Mouse (Mus musculus) mouse trophoblast stem cell (cell line): ENCODE data around the gene Hoxb7.

Experiments used
- in situ Hi-C, 2 experiments: fragments of 300-500 bp; cut with MseI, MboI; formaldehyde crosslinking; loops; 2 replicates in 1 of 2; 3 replicates in 1 of 2; pipeline ENCODE4 v1.15.1; 2025

Gene Hoxb7

DNA sequence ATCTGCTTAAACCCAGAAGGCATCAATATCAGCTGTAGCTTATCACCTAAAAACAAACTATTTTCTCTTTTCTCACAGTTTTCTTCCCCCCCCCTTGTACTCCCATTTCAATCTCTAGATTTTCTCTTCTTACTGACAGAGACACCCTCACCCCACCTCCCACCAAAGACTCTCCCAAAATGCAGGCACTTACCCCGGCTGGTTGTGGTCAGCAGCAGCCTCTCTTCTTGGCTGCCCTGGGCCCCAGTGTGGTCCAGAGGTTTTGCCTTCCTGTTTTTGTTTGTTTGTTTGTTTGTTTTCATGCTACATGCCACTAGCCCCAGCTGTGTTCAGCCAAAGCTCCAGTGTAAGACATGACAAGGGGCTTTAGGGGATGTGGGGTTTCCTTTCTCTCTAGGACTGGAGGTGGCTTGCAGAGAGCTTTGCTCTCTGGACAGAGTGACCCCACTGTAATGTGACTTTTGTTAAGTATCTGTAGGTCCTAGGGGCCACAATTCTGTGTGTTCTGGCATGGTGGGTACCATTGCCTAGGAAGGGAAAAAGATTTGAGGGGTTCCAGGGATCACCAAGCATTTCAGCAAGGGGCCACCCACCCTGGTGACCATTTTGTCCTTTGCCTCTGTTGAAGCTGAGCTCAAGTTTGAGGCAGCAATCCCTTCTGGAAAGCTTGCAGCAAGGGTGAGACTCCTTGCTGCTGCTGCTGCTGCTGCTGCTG, 18.2 kb upstream of the Hoxb7 start:
- in situ Hi-C loops: no loop called here

DNA sequence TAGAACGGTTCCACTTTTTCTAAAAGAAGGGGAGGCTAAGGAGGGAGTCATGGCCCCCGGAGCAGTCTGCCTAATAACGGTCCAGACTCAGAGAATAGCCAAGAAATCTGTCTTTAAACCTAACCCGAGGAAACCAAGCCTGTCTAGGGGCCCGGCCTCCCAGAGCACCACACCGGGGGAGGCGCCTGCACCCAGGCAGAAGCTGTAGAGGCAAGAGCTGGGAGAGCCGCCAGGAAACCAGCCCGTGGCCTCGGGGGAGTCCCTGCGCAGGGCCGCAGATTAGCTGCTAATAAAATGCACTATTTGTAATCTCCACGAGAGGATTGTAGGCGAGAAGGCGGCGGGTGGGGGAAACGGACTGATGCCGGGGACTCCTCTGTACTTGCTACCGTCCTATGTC, 16.6 kb upstream of the Hoxb7 start:
- in situ Hi-C loops: no loop called here

DNA sequence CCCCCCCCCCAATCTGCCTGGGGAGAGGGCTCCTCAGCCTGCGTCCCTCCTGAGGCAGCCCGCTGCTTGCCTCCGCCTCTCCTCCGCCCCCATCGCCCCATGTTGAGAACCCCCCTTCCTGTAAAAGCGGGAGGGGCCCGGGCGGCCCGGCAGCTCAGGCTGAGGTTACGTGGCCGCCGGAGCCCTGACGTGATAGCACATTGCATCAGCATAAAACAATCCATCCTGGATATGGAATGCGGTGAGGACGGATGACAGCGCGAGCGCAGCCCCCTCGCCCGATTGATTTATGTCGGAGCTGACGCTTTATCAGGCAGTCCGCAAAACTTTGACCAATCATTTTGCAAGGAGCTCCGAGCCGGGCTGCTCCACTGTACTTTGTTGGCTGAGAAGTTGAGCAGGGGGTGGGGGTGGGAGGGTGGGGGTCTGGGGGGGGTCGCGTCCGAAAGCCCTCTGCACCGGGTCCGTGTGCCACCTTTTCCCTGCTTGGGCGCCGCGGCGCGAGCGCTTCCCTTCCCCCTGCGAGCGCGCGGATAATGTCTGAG, 15.4 kb upstream of the Hoxb7 start, which contains the start of gene Hoxb9:
TSS of gene Hoxb9 (plus strand) at position 462 of the 545 bp plus-strand sequence.
- in situ Hi-C loops: no loop called here

DNA sequence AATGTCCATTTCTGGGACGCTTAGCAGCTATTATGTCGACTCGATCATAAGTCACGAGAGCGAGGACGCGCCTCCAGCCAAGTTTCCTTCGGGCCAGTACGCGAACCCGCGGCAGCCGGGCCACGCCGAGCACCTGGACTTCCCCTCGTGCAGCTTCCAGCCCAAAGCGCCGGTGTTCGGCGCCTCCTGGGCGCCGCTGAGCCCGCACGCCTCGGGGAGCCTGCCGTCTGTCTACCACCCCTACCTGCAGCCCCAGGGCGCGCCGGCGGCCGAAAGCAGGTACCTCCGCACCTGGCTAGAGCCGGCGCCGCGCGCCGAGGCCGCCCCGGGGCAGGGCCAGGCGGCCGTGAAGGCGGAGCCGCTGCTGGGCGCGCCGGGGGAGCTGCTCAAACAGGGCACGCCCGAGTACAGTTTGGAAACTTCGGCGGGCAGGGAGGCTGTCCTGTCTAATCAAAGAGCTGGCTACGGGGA, 14.8 kb upstream of the Hoxb7 start:
- in situ Hi-C loops: no loop called here

DNA sequence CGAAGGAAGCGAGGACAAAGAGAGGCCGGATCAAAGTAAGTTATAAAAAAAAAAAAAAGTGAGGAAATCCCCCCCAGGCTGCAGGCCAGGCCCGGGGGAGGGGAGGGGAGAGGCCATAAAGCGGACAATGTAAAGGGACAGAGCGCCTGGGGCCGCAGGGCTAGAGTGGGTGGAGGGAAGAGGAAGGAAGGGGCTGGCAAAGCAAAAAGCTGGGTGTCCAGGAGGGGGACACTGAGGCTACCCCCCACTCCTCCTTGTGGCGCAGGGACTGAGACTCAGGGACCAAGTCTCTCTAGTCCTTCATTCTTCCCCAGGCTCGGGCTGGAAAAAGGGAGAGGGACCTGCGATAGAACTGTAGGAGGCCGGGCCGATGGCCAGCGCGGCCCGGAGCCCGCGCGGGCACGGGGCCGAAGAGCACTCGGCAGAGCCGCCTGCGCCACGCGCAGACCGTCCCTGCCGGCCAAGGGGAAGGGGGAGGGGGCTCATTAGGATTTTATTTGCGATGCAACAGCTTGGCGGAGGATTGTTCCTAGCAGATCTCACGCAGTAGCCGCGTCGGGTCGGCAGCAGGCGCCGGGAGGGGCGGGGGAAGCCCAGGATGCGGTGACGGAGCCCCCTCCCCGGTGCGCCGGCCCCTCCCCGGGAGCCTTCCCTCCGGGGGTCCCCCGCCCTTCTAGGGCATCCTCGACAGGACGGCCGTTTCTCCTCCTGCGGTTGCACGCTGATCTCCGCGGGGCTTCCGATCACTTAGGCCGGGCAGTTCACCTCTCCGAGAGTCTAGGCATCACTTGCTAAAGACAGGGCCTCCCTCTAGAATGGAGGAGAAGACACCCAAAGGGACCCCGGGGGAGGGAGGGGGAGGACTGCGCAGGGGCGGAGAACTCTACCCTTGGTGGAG, 14.2 kb upstream of the Hoxb7 start:
- in situ Hi-C loops: no loop called here

DNA sequence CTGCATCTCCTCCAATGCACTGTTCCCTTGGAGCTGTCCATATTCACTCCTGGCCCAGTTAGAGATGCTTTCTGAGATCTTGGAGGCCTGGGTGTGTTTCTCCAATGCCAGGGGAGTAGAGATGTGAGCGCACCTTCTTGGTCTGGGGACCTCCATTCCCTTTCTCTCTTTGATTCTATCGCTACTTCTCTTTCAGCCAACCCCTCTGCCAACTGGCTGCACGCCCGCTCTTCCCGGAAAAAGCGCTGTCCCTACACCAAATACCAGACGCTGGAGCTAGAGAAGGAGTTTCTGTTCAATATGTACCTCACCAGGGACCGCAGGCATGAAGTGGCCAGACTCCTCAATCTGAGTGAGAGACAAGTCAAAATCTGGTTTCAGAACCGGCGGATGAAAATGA, 12.0 kb upstream of the Hoxb7 start:
- in situ Hi-C loops: no loop called here

DNA sequence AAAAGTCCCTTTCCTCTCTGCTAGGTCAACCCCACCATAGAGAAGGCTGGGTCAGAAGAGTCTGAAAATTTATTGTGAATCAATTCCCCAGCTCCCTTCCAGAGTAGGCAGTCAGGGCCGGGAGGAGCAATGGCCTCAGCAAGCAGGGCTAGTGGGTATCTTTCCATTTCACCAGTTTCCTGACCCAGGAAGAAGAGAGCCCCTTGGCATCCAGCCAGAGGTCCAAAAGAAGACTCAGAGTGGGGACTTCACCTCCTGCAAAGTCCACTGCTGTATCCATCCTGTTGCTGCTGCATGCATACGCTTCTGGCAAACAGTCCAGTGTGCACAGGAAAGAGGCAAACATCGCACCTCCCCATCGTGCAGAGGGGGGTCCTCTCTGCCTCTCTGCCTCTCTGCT, 10.5 kb upstream of the Hoxb7 start:
- in situ Hi-C loops: no loop called here

DNA sequence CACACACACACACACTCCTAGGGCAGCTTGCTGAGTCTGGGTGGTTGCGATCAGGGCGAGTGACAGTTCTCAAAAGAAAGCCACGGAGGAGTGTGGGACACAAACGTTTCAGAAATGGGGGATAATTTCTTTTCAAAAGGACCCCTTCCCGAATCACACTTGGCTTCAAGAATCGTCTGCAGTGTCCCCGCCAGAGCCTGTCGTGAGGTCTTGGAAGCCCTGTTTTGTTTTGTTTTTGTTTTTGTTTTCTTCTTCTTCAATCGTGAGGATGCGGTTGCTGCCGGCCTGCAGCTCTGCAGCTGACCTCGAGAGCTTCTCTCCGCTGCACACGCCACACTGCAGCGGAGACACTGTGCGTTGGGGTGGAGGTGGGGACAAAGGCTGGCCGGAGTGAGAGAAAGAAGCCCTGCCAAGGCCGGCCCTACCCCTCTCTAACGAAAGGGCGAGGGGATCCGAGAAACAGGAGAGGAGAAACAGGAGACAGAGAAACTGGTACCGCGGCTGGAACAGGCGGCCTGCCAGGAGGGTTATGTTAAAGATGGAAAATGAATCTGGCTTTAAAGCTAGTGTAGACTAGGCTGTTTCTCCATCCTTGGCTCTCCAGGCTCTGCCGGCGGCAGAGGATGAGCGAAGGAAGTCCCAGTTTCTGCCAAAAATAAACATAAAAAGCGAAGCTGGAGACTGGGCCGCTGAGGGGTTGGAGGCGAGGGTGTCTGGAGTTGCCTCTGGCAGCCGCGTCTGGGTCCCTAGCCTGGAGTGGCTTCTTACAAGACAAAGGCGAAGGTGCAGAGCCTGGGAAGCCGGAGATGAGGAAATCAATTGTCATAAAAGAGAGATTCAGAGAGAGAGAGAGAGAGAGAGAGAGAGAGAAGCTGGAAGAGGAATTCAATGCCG, 9.0 kb upstream of the Hoxb7 start:
- in situ Hi-C loops: no loop called here

DNA sequence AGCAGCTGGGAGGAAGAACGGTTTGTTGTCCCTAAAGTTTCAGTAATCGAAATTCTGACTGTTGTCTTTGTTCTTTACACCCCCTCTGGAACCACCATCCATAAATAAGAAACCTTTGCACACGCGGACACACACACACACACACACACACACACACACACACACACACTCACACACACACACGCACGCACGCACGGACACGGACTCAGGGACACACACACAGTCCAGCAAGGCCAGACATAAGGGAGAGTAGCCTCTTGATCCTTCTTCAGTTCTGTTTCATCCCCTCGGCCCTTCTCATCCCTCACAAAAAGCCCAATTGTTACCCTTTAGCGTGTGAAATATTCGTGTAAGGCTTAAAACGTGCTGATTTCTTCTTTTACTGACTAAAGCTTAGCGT, 8.1 kb upstream of the Hoxb7 start:
- in situ Hi-C loops: no loop called here

DNA sequence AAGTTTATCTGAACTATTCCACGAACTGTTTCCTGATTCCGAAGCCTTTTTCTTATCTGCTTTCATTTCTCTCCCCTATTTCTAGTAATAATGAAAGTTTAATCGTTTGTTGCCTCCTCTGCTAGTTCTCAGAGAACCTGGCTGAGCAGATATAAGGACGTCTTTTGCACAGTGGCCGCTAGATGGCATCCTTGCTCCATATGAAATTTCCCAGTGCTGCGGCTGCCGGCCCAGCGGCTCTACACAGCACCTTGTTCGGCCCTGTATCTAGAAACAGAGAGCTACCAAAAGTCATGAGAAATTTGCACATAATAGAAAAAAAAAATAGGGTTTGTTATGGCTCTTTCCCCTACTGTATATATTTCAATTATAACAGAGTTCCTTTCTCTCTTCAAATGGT, 7.7 kb upstream of the Hoxb7 start:
- in situ Hi-C loops: no loop called here

DNA sequence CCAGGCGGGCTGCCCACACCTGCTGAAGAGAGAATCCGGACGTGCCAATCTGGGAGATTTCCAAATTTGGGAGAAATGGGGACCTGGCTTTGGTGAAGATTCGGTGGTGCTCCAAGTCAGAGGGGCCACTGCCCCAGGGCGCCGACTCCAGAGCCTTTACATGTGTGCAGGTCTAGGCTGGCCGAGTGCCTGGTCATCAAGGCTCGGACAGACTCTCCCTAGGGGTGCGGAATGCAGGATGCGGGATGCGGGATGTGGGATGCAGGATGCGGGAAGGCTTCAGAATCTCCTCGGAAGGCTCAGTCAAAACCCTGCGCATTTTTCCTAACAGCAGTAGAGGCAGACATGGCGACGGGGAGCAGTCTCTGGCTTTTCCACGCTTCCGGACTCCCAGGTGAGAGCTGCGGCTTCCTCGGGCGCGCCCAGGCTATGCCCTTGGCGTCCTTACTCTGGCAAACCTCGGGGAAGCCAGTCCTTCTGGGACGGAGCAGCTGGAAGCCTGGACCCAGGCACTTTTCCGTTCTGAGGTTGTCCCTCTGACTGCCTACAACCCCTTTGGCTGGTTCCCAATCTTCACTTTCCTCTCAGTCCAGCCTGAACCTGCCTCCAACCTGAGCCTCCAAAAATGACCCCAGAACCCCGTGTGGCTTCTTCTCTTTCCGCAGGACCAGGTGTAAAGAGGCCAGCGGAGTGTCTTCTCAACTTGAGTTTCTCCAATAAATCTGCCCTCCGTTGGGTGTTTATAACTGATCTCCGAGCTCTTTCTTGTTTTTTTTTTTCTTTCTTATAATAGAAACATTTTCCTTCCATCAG, 6.8 kb upstream of the Hoxb7 start:
- in situ Hi-C loops: no loop called here

DNA sequence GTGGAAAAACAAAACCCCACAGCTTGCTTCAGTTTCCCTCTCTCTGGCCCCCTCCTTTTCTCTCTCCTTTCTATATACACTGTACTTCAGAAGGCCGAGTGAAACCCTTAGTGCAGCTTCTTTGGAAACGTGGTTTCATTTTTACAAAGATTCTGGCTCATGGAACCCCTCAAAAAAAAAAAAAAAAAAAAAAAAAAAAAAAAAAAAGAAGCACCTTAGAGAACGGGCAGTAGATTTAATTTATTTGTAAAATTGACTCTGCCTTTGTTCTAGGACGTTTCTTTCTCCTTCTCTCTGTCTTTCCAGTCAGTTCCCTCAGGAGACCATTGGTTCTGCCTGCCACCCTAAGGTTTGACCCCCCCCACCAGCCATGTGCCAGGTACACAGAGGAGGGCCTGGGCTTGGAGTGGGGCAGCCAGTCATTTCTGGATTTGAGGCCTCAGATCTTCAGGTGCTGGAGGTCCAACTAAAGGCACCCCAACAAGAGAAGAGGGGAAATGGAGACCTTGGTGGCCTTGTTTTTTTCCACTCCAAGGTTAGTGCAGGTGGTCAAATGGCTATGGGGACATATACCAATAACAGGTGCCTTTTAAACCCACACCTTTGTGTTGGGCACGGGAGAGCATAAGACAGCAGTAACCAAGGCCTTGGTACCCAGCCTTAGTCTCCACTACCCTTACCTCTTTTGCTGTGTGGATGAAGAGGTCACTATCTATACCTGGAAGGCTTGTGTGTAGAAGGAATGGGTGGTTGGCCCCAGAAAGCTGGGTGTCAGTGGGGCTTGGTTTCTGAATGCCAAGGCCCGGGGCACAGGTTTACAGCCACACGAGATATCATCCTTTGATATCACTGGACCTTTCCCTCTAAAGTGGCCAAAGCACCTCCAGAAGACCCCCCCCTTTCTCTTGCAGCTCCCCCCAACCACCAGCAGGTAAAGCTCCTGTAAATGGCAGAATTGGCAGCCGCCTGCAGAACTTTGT, 5.7 kb upstream of the Hoxb7 start:
- in situ Hi-C loops: no loop called here

DNA sequence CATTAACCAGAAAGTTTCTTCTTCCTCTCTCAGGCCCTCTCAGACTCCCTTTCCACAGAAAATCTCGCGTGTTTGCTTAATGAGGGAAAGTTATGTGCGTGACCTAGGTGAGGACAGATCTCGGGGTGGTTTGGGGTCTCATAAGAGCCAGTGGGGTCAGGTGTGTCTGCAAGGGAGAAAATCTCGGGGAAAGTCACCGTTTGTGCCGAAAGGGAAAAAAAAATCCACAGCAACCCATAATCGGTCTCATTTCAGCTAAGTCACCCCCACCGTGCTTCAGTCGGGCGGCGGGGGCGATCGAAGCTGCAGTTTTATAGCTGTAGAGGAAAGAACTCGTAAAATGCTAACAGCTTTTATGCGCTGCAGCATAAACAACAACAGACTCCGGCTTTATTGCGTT, 5.0 kb upstream of the Hoxb7 start:
- in situ Hi-C loops: no loop called here

DNA sequence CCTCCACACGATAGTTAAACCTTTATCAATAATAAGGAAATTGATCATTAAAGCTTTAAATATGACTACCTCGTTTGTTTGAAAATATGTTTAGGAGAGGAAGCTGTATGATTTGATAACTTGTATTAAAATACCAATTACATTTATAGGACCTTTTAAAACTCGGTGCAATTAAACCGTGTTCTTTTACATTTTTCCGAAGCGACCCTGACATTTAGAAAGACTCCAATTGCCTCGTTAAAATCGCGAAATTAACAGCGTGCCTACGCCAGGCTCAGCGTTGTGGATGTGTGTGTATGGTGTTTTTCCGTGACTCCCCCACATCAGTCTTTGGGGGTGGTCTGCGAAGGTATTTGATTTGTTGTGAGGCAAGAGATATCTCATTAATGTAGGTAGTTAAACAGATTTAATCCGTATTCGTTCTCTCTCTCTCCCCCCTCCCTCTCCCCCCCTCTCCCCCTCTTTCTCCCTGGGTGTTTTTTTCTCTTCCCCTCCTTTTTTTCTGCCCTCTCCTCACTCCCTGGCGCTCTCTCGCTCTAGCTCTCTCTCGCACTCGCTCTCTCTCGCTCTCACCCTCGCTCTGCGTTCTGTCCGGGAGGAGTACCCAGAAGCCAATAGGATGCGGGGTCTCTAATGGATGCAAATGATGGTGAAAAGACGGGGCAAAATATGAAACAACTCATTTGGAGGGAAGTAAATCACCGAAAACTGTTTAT, 4.4 kb upstream of the Hoxb7 start, which contains the start of gene Hoxb8:
TSS of gene Hoxb8 (plus strand) at position 51 of the 716 bp plus-strand sequence.
- in situ Hi-C loops: no loop called here

DNA sequence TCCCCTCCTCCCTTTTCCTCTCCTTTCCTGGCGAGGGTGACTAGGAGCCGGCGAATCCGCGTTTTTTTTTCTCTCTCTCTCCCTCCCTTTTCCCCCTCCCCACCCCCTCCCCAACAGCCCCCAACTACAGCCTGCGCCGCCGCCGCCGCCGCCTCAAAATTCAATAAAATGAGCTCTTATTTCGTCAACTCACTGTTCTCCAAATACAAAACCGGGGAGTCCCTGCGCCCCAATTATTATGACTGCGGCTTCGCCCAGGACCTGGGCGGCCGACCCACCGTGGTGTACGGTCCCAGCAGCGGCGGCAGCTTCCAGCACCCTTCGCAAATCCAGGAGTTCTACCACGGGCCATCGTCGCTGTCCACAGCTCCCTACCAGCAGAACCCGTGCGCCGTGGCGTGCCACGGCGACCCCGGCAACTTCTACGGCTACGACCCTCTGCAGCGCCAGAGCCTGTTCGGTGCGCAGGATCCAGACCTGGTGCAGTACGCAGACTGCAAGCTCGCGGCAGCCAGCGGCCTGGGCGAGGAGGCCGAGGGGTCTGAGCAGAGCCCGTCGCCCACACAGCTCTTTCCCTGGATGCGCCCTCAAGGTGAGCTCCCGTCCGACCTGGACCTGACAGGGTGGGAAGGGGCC, 3.5 kb upstream of the Hoxb7 start:
- in situ Hi-C loops: no loop called here

DNA sequence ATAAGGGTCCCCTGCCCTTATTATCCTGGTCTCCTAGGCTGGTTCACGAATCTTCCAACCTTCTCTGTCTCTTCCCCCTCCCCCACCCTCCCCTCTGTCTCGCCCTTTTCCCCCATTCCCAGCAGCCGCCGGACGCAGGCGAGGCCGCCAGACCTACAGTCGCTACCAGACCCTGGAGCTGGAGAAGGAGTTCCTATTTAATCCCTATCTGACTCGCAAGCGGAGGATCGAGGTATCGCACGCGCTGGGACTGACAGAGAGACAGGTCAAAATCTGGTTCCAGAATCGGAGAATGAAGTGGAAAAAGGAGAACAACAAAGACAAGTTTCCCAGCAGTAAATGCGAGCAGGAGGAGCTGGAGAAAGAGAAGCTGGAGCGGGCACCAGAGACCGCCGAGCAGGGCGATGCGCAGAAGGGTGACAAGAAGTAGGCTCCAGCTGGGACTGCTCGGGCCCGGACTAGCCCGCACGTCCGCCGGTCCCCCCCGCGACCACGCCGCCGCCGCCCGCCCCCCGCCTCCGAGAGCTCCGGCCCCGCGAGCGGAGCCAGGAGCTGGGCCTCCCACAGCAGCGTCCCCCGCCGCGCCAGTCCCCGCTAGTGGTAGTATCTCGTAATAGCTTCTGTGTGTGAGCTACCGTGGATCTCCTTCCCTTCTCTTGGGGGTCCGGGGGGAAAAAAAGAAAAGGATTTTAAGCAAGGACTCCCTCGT, 2.2 kb upstream of the Hoxb7 start:
- in situ Hi-C loops: no loop called here
